Mouse (Mus musculus): ENCODE measurements at regions not wholly inside any gene's neighbourhood (a gene's known extent, or its start where the extent isn't known, plus 50 kb on each side); places are given as distances from the start of the nearest gene placed in this dataset.

DNA sequence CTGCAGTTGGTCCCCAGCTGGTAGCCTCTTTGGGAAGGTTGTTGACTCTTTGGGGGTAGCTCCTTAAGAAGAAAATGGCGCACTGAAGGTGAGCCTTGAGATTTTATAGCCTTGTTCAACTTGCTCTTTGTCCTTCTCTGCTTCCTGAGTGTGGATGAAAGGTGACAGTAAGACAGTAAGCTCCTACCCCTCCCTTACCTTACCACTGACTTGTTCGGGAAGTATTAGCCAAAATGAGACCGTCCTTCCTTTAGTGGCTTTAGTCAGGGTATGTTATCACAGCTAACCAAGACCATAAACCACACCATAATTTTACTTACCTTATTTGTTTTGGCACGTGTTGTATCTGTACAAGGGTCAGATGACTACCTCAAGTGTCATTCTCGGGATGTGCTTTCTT lies 95.3 kb upstream of the Plcl2 start:
- TF ChIP-seq CTCF (IDR thresholded peaks at IDR 0.05; ENCODE audit: insufficient read depth, low read length) (no peak), POLR2A (IDR thresholded peaks at IDR 0.05; ENCODE audit: borderline replicate concordance, extremely low read depth, low read depth, low read length) (no peak)

Measured in lung, adult 2 months (tissue).